Mouse (Mus musculus): Measurements from ENCODE around the gene C2.

GRCm38 (mm10) chr17:34910982-34911381, 12.9 kb upstream of the C2 start:
- TF ChIP-seq POLR2A (IDR thresholded peaks at IDR 0.05; ENCODE audit: low read depth, low read length) (no peak), CTCF (conservative IDR thresholded peaks at IDR 0.05; ENCODE audit: insufficient read depth, insufficient read length, low read depth, low read length) (no peak)
